Mouse (Mus musculus) embryonic facial prominence, embryonic 10.5 days (tissue): ENCODE results near the gene Iqcb1. TPM values are rescaled to one million over a fixed set of nuclear protein-coding genes. Genes with fewer than 3 reads are reported as not detected.

ENCODE experiments used
- DNase-seq: peaks from one replicate; pipeline ENCODE4 v3.0.0-alpha.2; 2017; ENCODE audit warnings: low spot score
- H3K27ac ChIP-seq: fragments of 300-500 bp; sonication (generic); replicated peaks from 2 replicates; pipeline ENCODE4 v1.5.1; 2016; ENCODE audit warnings: mild to moderate bottlenecking
- H3K27me3 ChIP-seq: fragments of 300-500 bp; sonication (generic); replicated peaks from 2 replicates; pipeline ENCODE4 v1.6.1; 2016; ENCODE audit warnings: low read depth, mild to moderate bottlenecking; ENCODE audit not compliant: poor library complexity, severe bottlenecking
- H3K36me3 ChIP-seq: fragments of 300-500 bp; sonication (generic); replicated peaks from 2 replicates; pipeline ENCODE4 v1.6.1; 2016; ENCODE audit warnings: mild to moderate bottlenecking, moderate library complexity
- H3K4me1 ChIP-seq: fragments of 300-500 bp; sonication (generic); 2 replicates; pipeline ENCODE4 v1.6.1; 2016
- H3K4me3 ChIP-seq: fragments of 300-500 bp; sonication (generic); 2 replicates; pipeline ENCODE4 v1.5.1; 2016; ENCODE audit warnings: mild to moderate bottlenecking, moderate library complexity
- H3K9me3 ChIP-seq: fragments of 300-500 bp; sonication (generic); 2 replicates; pipeline ENCODE4 v1.6.1; 2016; ENCODE audit warnings: mild to moderate bottlenecking
- WGBS: fragments of 180-500 bp; shearing (Covaris S2); methylation state at CpG from one replicate; pipeline ENCODE4 v1.1.7; 2016; 5-methylcytosine and 5-hydroxymethylcytosine counted together
- polyA plus RNA-seq: library from polyadenylated mRNA; unstranded; fragments of >200 nt; fragmentation: Nextera tagmentation; extraction: Ambion mirVana; gene quantifications from 2 replicates; pipeline ENCODE4 v1.2.1, GENCODE M21; 2016

Gene Iqcb1
- polyA plus RNA-seq, 1 experiment from 2014 or later, result 69.2 TPM

DNA sequence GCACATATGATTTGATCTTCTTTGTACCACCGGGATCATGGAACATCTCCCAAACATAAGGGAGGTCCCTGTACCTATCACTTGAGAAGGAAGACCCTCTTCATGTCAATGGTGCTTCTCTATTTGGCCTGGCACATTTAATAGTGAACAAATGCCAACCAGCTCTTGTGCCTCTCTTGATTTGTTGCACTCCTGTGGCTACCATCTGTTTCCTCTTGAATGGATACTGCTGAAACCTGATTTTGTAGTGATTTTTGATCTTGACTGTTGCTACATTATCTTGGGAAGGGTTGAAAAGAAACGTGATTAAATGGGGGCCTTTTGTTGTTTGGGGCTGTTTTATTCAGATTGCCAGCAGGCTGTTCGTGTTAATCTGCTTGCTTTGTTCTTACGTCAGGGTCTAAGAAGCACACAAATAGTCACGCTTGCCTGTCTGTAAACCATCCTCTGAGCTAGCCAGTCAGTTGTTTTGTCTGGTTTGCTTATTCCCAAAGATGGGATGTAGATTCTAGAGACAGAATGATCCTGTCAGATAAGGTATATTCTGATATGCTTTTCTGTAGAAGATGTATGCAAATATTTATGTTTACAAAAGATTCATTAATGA is 54.7 kb downstream of the Iqcb1 start:
- no peak overlapping the region for H3K27ac ChIP-seq
- H3K27me3 ChIP-seq, result no peaks in the 10 kb centered on the region
- H3K9me3 ChIP-seq, result no peaks in the 10 kb centered on the region
- WGBS, result 66% methylated on average over 5 of the region's 5 CpGs
- H3K36me3 ChIP-seq, result peaks cover 26% of the 10 kb centered on the region
- DNase-seq, result no peak
- no peak overlapping the region for H3K4me3 ChIP-seq
- no peaks in the 10 kb centered on the region for H3K4me1 ChIP-seq

GRCm38 (mm10) chr16:36884881-36885280 is 56.7 kb downstream of the Iqcb1 start:
- WGBS, result 79% methylated on average over 4 of the region's 4 CpGs
- Histone ChIP-seq H3K27ac (no peak overlapping the region), H3K27me3 (no peaks in the 10 kb centered on the region), H3K4me1 (no peaks in the 10 kb centered on the region), H3K9me3 (no peaks in the 10 kb centered on the region), H3K4me3 (no peak overlapping the region), H3K36me3 (peaks cover 41% of the 10 kb centered on the region)
- DNase-seq, result peak; percentile 45

GRCm38 (mm10) chr16:36885912-36886311 is 57.7 kb downstream of the Iqcb1 start:
- no peak overlapping the region for H3K4me3 ChIP-seq
- H3K27me3 ChIP-seq, result no peaks in the 10 kb centered on the region
- H3K27ac ChIP-seq, result no peak overlapping the region
- 93% methylated on average over 11 of the region's 11 CpGs for WGBS
- H3K4me1 ChIP-seq, result no peaks in the 10 kb centered on the region
- DNase-seq, result no peak
- H3K9me3 ChIP-seq, result no peaks in the 10 kb centered on the region
- H3K36me3 ChIP-seq, result peaks cover 49% of the 10 kb centered on the region

DNA sequence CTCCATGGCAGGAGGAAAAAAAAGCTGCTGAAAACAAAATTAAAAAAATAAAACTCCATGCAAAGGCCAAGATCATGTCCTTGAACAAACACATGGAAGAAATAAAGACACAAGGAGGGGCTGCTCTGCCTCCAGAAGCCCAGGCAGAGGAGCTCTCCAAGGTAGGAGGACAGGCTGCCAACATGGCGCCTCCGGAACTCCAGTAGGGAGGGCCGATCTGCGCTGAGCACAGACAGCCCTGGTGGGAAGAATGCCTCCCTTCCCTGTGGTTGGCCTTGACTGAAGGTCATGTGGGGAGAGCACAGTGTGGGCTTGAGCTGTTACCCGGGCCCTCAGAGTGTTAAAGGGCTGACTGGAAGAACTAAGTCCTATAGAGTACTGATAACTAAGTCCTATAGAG is 59.4 kb downstream of the Iqcb1 start:
- H3K36me3 ChIP-seq, result peaks cover 64% of the 10 kb centered on the region
- no peak overlapping the region for H3K4me3 ChIP-seq
- 84% methylated on average over 5 of the region's 5 CpGs for WGBS
- H3K4me1 ChIP-seq, result no peaks in the 10 kb centered on the region
- no peak overlapping the region for H3K27ac ChIP-seq
- DNase-seq, result no peak
- H3K9me3 ChIP-seq, result no peaks in the 10 kb centered on the region
- no peaks in the 10 kb centered on the region for H3K27me3 ChIP-seq

DNA sequence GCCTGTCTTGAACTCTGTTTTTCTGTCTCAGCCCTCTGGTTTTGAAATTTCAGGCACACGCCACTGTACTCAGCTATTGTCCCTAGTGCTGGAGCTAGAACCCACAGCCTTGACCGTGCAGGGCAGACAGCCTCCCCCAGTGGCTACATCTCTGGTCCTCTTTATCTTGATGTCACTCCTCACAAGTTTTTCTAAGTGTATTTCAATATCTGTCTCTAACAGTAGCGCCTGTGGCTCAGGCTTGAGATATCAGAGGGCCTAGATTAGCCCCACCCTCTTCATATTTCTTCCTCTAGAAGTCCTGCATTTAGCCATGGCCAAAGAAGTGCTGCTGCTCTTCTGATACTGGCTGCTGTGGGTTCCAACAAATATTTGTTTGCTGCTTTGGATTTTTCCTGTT is 62.4 kb downstream of the Iqcb1 start:
- 90% methylated on average over 3 of the region's 3 CpGs for WGBS
- H3K27me3 ChIP-seq, result no peaks in the 10 kb centered on the region
- DNase-seq, result no peak
- H3K4me1 ChIP-seq, result no peaks in the 10 kb centered on the region
- H3K9me3 ChIP-seq, result no peaks in the 10 kb centered on the region
- H3K27ac ChIP-seq, result no peak overlapping the region
- H3K4me3 ChIP-seq, result no peak overlapping the region
- H3K36me3 ChIP-seq, result peaks cover 86% of the 10 kb centered on the region

DNA sequence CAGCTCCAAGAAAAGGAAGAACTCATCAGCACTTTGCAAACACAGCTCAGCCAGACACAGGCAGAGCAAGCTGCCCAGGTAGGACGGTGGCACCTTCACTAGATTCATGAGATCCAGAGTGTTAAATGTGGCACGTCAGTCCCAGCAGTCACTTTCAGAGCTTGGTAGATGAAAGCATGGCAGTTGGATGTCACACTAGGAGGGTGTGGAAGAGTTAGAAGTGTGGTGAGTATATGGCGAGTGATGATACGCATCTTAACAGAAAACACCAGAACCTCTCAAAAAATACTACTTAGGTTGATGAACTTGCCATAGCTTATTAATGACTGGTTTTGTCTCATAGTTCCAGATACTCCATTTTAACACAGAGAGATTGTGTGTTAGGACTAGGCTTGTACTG is 63.2 kb downstream of the Iqcb1 start:
- Histone ChIP-seq H3K4me1 (no peaks in the 10 kb centered on the region), H3K27ac (no peak overlapping the region), H3K9me3 (no peaks in the 10 kb centered on the region), H3K4me3 (no peak overlapping the region), H3K36me3 (peaks cover 83% of the 10 kb centered on the region), H3K27me3 (no peaks in the 10 kb centered on the region)
- WGBS, result 94% methylated on average over 4 of the region's 4 CpGs
- DNase-seq, result no peak

DNA sequence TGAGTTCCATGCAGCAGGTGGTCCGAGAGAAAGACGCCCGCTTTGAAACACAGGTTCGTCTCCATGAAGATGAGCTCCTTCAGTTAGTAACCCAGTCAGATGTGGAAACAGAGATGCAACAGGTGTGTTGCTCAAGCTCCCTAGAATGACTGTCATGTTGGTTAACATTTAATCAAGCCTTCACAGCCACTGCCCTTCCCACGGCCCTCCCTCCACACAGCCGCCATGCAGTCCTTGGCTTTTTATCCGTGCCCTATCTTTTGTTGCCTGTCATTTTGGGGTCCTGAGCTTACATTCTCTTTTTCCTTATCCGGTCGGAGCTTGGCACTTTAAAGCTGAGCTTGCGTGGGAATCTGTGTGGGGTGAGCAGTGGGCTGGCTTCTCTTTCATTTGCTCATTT is 65.1 kb downstream of the Iqcb1 start:
- no peak for DNase-seq
- WGBS, result 90% methylated on average over 10 of the region's 10 CpGs
- Histone ChIP-seq H3K4me3 (no peak overlapping the region), H3K9me3 (no peaks in the 10 kb centered on the region), H3K36me3 (peaks cover 84% of the 10 kb centered on the region), H3K27me3 (no peaks in the 10 kb centered on the region), H3K4me1 (no peaks in the 10 kb centered on the region), H3K27ac (no peak overlapping the region)

DNA sequence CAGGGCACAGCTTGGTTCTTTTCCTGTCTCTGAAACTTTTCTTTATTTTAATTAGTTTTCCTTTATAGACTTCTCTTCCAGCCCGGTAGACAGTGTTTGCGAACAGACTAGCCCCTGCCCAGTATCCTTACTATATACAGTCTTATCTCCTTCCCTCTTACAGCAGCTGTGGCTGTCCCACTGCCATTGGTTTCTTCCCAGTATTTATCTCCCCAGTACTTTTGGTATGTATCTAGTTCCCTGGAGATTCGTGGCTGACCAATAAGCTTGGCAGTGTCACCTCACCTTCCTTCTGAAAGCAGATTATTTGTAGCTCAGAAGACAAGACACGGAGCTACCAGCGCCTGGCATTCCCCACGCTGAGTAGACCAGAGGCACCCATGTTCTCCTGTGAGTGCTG is 68.5 kb downstream of the Iqcb1 start:
- H3K9me3 ChIP-seq, result no peaks in the 10 kb centered on the region
- peaks cover 80% of the 10 kb centered on the region for H3K36me3 ChIP-seq
- WGBS, result 96% methylated on average over 6 of the region's 6 CpGs
- no peak for DNase-seq
- H3K4me3 ChIP-seq, result no peak overlapping the region
- H3K4me1 ChIP-seq, result no peaks in the 10 kb centered on the region
- H3K27me3 ChIP-seq, result no peaks in the 10 kb centered on the region
- no peak overlapping the region for H3K27ac ChIP-seq

GRCm38 (mm10) chr16:36903156-36903555 is 75.0 kb downstream of the Iqcb1 start:
- no peak for DNase-seq
- Histone ChIP-seq H3K36me3 (peaks cover 68% of the 10 kb centered on the region), H3K27me3 (no peaks in the 10 kb centered on the region), H3K9me3 (no peaks in the 10 kb centered on the region), H3K27ac (no peak overlapping the region), H3K4me1 (no peaks in the 10 kb centered on the region), H3K4me3 (no peak overlapping the region)
- 89% methylated on average over 5 of the region's 5 CpGs for WGBS

- 93% methylated on average over 10 of the region's 10 CpGs for WGBS
- DNase-seq, result no peak
- Histone ChIP-seq H3K36me3 (peaks cover 77% of the 10 kb centered on the region), H3K4me3 (no peak overlapping the region), H3K27me3 (no peaks in the 10 kb centered on the region), H3K27ac (no peak overlapping the region), H3K4me1 (no peaks in the 10 kb centered on the region), H3K9me3 (no peaks in the 10 kb centered on the region)
Observed at GRCm38 (mm10) chr16:36911909-36912308, 83.7 kb downstream of the Iqcb1 start.

GRCm38 (mm10) chr16:36912311-36912710 is 84.1 kb downstream of the Iqcb1 start:
- Histone ChIP-seq H3K36me3 (peaks cover 78% of the 10 kb centered on the region), H3K4me1 (no peaks in the 10 kb centered on the region), H3K27me3 (no peaks in the 10 kb centered on the region), H3K4me3 (no peak overlapping the region), H3K9me3 (no peaks in the 10 kb centered on the region), H3K27ac (no peak overlapping the region)
- DNase-seq, result no peak
- 92% methylated on average over 13 of the region's 13 CpGs for WGBS

DNA sequence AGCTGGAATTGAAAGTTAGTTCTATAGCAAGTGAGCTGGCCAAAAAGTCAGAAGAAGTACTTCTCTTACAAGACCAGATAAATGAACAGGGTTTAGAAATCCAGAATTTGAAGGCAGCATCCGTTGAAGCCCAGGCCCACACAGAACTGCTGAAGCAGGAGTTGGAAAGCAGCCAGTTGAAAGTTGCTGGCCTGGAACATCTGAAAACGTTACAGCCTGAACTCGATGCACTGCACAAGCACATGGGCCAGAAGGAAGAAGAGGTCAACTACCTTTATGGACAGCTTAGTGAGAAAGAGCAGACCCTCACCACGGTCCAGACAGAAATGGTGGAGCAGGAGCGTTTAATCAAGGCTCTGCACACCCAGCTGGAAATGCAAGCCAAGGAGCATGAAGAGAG is 86.0 kb downstream of the Iqcb1 start:
- 94% methylated on average over 5 of the region's 5 CpGs for WGBS
- H3K36me3 ChIP-seq, result peaks cover 82% of the 10 kb centered on the region
- DNase-seq, result no peak
- no peaks in the 10 kb centered on the region for H3K9me3 ChIP-seq
- no peaks in the 10 kb centered on the region for H3K4me1 ChIP-seq
- H3K4me3 ChIP-seq, result no peak overlapping the region
- H3K27ac ChIP-seq, result no peak overlapping the region
- H3K27me3 ChIP-seq, result no peaks in the 10 kb centered on the region

- DNase-seq, result no peak
- no peak overlapping the region for H3K4me3 ChIP-seq
- H3K27me3 ChIP-seq, result no peaks in the 10 kb centered on the region
- WGBS, result 96% methylated on average over 10 of the region's 10 CpGs
- no peak overlapping the region for H3K27ac ChIP-seq
- H3K9me3 ChIP-seq, result no peaks in the 10 kb centered on the region
- no peaks in the 10 kb centered on the region for H3K4me1 ChIP-seq
- peaks cover 72% of the 10 kb centered on the region for H3K36me3 ChIP-seq
Observed at GRCm38 (mm10) chr16:36918505-36918904, 90.3 kb downstream of the Iqcb1 start.

DNA sequence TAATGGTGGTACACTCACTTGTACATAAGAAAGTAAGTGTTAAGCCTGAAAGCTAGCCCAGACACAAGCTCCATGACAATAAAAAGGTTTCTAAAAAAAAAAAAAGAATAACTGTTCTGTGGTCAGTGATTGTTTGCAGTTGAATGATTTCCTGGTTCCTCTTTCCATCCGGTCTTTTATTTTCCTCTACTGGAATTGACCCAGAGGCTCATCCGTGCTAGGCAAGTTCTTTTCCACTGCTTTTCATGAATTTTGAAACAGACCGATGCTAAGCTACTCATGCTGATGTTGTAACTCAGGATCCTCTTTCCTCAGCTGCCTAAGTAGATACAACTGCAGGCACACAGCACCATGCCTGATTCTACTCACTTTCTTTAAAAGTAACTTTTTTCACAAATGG is 92.2 kb downstream of the Iqcb1 start:
- Histone ChIP-seq H3K27me3 (no peaks in the 10 kb centered on the region), H3K36me3 (peaks cover 65% of the 10 kb centered on the region), H3K4me3 (no peak overlapping the region), H3K9me3 (no peaks in the 10 kb centered on the region), H3K27ac (no peak overlapping the region), H3K4me1 (no peaks in the 10 kb centered on the region)
- 97% methylated on average over 3 of the region's 3 CpGs for WGBS
- no peak for DNase-seq
